Comparison of ENCODE assay signal across 8 mouse cellular contexts in genomic region chr3:127552434-127552972, GRCm38 (mm10). TPM values are rescaled to one million over a fixed set of nuclear protein-coding genes. Genes with fewer than 3 reads are reported as not detected.
DNase-seq lines count a peak whose midpoint lies in the region; ATAC-seq and TF ChIP-seq lines count a peak whose summit lies in the region.

No protein-coding gene starts in this region.

- 9% methylated on average over 13 of the region's 13 CpGs for WGBS in forebrain, embryonic 10.5 days
- 6% methylated on average over 11 of the region's 13 CpGs for WGBS in midbrain, embryonic 14.5 days

- ATAC-seq in midbrain, embryonic 14.5 days (ENCODE audit: low FRiP score, low TSS enrichment): no peak

- H3K4me2 ChIP-seq in midbrain, embryonic 14.5 days (ENCODE audit: low read length): peak overlapping the region; percentile 67

- no peaks in the 10 kb centered on the region; the same call in 1 of the 2 replicates for H3K36me3 ChIP-seq in testis, adult 2 months (ENCODE audit: control insufficient read depth, insufficient read depth, low read length)
- peaks cover 22% of the 10 kb centered on the region for H3K36me3 ChIP-seq in forebrain, embryonic 10.5 days (replicated peaks)
- no peaks in the 10 kb centered on the region for H3K36me3 ChIP-seq in midbrain, embryonic 14.5 days (ENCODE audit: control insufficient read depth, insufficient read depth, low read length)

- TF ChIP-seq POLR2A in testis, adult 2 months (IDR thresholded peaks at IDR 0.05; ENCODE audit: control insufficient read depth, low read depth, low read length): no peak

- H3K27me3 ChIP-seq in testis, adult 2 months (ENCODE audit: control insufficient read depth, insufficient read depth, low read length): no peaks in the 10 kb centered on the region
- H3K27me3 ChIP-seq in forebrain, embryonic 10.5 days (ENCODE audit: poor library complexity, severe bottlenecking): no peaks in the 10 kb centered on the region
- H3K27me3 ChIP-seq in midbrain, embryonic 14.5 days (ENCODE audit: control insufficient read depth, insufficient read depth, low read length): no peaks in the 10 kb centered on the region

- H3K9ac ChIP-seq in midbrain, embryonic 14.5 days (replicated peaks; ENCODE audit: low read length): peak overlapping the region; percentile 67

- H3K27ac ChIP-seq in testis, adult 2 months (ENCODE audit: control insufficient read depth, insufficient read depth, low read depth, low read length): peak overlapping the region; percentile 84
- peak overlapping the region; percentile 99 for H3K27ac ChIP-seq in forebrain, embryonic 10.5 days
- H3K27ac ChIP-seq in midbrain, embryonic 14.5 days (replicated peaks; ENCODE audit: low read depth, low read length): peak overlapping the region; percentile 96; the same call in 1 of the 2 replicates

- H3K9me3 ChIP-seq in forebrain, embryonic 10.5 days: no peaks in the 10 kb centered on the region
- H3K9me3 ChIP-seq in midbrain, embryonic 14.5 days (ENCODE audit: control insufficient read depth, low read length): no peaks in the 10 kb centered on the region

- no peaks in the 10 kb centered on the region for H3K4me1 ChIP-seq in testis, adult 2 months (ENCODE audit: control insufficient read depth, insufficient read depth, low read length)
- peaks cover 21% of the 10 kb centered on the region for H3K4me1 ChIP-seq in forebrain, embryonic 10.5 days
- H3K4me1 ChIP-seq in midbrain, embryonic 14.5 days (ENCODE audit: control insufficient read depth, insufficient read depth, low read length): peaks cover 6% of the 10 kb centered on the region; the same call in 1 of the 2 replicates

- DNase-seq in testis, postnatal 10 days (ENCODE audit: low spot score): no peak
- no peak for DNase-seq in forebrain, embryonic 10.5 days (ENCODE audit: extremely low spot score, low spot score)
- DNase-seq in kidney, postnatal 10 days: peak; percentile 13
- no peak for DNase-seq in midbrain, embryonic 14.5 days
- no peak for DNase-seq in adipocyte (ENCODE audit: low spot score)
- no peak for DNase-seq in right cerebral cortex, postnatal 14 days
- DNase-seq in left cerebral cortex, adult 8-10 months (ENCODE audit: low spot score in 2 of 2): no peak

- H3K4me3 ChIP-seq in testis, adult 2 months (ENCODE audit: control insufficient read depth, low read depth, low read length): peak overlapping the region; percentile 85
- peak overlapping the region; percentile 69 for H3K4me3 ChIP-seq in forebrain, embryonic 10.5 days
- peak overlapping the region; percentile 70 for H3K4me3 ChIP-seq in midbrain, embryonic 14.5 days (replicated peaks; ENCODE audit: low read depth, low read length)

- TF ChIP-seq CTCF in testis, adult 2 months (IDR thresholded peaks at IDR 0.05; ENCODE audit: control insufficient read depth, insufficient read depth, insufficient replicate concordance, low read depth, low read length): no peak

RNA-seq across cellular contexts. Expression of gene Larp7, which starts 0.6 kb away (rescaled TPM):
- polyA plus RNA-seq in testis, adult 2 months (2012; rRNA removed): 50.5 and 60.0 TPM in 2 replicates
- 83.9 and 88.7 TPM in 2 replicates for polyA plus RNA-seq in forebrain, embryonic 10.5 days (2016; fragmentation: Nextera tagmentation; extraction: Ambion mirVana)
- polyA plus RNA-seq in midbrain, embryonic 14.5 days (2014; fragmentation: Nextera tagmentation; extraction: Ambion mirVana): 22.8 and 29.3 TPM in 2 replicates
- 10 to 100 TPM; 16.2 to 20.6 (median 18.0) TPM for total RNA-seq in left cerebral cortex, adult 8-10 months (2022)

RNA-seq across cellular contexts. Expression of gene Zgrf1, which starts 0.8 kb away (rescaled TPM):
- 3.9 and 4.1 TPM in 2 replicates for polyA plus RNA-seq in testis, adult 2 months (2012; rRNA removed)
- polyA plus RNA-seq in forebrain, embryonic 10.5 days (2016; fragmentation: Nextera tagmentation; extraction: Ambion mirVana): 20.8 and 25.3 TPM in 2 replicates
- 2.9 and 3.9 TPM in 2 replicates for polyA plus RNA-seq in midbrain, embryonic 14.5 days (2014; fragmentation: Nextera tagmentation; extraction: Ambion mirVana)
- 1 to 10 TPM; 2.7 to 4.1 (median 3.3) TPM for total RNA-seq in left cerebral cortex, adult 8-10 months (2022)

RNA-seq across cellular contexts. Expression of gene Ank2, which starts 53.4 kb away (rescaled TPM):
- 52.1 and 53.8 TPM in 2 replicates for polyA plus RNA-seq in testis, adult 2 months (2012; rRNA removed)
- 32.2 and 36.3 TPM in 2 replicates for polyA plus RNA-seq in forebrain, embryonic 10.5 days (2016; fragmentation: Nextera tagmentation; extraction: Ambion mirVana)
- 195 and 211 TPM in 2 replicates for polyA plus RNA-seq in midbrain, embryonic 14.5 days (2014; fragmentation: Nextera tagmentation; extraction: Ambion mirVana)
- 100 to 1,000 TPM; 772 to 913 (median 838) TPM for total RNA-seq in left cerebral cortex, adult 8-10 months (2022)
